Mouse (Mus musculus) embryo, embryonic 11.5 days (tissue): ENCODE measurements around the gene Bdh1.
"Not testable (repeated sequence)": the region's sequence is repeated elsewhere in the genome, so short reads cannot be mapped to it uniquely, and the experiment has no call there.

Experiments used
- DNase-seq: peaks from one replicate; pipeline ENCODE4 v3.0.0-alpha.2; 2012; ENCODE audit warnings: low read depth, low spot score

The Bdh1 gene

DNA sequence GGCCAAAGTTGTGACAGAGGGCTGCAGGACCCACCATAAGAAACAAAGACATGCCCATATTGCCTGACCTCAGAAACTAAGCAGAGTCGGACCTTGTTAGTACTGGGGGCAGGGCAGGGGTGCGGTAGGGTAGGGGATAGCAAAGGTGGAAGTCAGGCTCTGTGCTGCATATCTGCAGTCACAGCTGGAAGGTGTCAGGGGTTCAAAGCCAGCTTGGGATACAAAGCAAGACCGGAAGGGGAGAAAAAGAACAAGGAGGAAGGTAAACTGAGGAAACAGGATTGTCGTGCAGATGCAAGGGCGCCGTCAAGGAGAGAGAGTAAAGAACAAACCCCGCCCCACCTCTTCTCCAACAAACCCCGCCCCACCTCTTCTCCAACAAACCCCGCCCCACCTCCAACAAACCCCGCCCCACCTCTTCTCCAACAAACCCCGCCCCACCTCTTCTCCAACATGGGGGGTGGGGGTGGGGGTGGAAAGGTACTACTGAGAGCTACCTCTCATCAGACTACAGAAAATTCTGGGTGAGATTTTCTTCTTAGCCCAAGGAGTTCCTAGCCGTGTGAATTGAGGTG lies 40.1 kb downstream of the Bdh1 start:
- no peak for DNase-seq

DNA sequence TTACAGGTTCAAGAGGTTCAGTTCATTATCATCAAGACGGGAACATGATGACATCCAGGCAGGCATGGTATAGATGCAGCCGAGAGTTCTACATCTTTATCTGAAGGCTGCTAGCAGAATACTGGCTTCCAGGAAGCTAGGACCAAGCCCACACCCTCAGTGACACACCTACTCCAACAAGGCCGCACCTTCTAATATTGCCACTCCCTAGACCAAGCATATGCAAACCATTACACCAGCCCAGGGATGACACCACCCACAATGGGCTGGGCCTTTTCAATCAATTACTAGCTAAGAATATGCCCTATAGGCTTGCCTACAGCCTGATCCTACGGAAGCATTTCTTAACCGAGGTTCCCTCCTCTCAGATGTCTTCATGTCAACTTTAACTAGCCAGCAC lies 42.9 kb downstream of the Bdh1 start:
- DNase-seq: no peak

DNA sequence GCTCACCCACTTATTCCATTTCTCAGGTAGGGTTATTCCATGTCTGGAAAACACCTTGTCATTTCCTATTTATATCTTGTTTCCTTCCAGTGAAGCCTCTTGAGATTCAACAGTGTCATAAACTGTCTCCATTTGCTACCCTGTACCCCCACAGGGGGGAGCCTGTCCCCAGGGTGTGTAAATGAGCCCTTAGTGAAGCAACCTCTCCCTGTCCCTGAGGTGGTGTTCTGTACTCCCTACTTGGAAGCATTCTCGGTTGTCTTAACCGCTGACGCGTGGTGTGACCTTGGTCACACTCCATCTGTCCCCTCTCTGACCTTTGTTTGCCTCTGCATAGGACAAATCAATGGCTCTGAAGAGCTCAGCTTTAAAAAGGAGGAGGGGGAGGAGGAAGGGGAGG lies 43.5 kb downstream of the Bdh1 start:
- DNase-seq: no peak

DNA sequence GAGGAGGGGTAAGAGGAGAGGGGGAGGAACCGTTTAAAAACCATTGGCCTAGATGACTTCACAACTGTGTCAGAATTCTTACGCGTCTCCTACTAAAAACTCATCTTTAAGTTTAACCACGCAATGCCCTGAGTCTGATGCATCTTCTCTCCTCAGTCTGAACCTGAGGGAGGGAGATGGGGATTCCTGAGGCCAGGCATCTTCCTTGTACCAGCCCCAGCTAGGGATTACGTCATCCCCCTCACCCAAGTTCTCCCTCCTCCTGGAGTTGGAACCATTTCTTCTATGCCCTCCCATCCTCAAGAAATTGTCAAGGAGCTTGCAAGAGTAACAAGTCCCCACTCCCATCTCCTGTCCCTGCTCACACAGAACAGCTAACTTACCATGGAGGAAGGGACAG lies 44.0 kb downstream of the Bdh1 start:
- no peak for DNase-seq

DNA sequence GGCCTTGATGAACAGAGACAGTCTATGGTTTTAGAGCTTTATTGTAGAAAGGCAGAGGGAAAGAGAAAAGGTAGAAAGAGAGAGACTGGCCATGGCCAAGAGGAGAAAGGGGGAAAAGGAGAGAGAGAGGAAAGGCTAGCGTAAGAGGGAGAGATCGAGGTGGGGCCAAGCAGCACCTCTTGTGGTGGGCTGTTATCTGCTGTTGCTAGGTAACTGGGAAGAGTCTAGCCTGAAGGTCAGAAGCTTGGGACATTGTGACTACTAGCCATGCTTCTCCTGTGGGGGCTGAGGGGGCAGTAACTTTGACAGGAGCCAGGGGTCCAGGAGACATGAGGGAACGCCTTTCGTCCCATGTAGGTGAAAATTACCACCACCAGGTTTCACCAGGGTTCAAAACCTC lies 48.7 kb downstream of the Bdh1 start:
- DNase-seq: not testable (repeated sequence)

DNA sequence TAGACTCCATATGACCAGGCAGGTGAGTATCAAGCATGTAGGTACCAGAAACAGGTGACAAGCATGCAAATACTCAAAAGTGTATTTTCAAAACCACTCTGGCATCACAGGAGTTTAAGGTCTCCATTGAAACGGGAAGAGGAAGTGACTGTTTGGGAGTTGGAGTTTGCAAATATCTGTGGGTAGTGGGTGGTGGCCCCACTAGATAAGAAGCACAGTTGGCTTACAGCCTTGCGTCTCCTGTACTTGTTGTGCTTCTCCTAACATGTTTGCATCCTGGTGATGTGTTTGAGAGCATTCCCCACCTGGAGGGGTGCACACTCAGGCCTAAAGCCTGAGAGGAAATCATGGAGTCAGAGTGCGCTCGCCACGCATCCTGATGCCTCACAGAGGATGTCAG lies 49.9 kb downstream of the Bdh1 start:
- DNase-seq: no peak

DNA sequence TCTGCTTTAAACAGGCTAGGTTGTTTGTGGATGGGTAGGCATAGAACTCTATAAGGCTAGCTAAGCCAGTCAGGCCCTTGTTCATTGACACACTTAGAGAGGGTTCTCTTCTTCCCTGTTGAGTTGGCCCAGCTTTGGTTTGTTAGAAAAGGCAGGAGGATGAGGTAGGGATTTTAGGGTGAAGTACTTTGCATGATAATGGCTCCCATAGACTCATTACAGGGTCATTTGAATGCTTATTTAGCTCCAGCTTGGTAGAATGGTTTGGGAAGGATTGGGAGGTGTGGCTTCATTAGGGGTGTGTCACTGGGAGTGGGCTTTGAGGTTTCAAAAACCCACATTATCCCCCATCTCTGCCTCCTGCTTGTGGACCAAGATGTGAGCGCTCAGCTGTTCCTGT lies 51.1 kb downstream of the Bdh1 start:
- DNase-seq: no peak

DNA sequence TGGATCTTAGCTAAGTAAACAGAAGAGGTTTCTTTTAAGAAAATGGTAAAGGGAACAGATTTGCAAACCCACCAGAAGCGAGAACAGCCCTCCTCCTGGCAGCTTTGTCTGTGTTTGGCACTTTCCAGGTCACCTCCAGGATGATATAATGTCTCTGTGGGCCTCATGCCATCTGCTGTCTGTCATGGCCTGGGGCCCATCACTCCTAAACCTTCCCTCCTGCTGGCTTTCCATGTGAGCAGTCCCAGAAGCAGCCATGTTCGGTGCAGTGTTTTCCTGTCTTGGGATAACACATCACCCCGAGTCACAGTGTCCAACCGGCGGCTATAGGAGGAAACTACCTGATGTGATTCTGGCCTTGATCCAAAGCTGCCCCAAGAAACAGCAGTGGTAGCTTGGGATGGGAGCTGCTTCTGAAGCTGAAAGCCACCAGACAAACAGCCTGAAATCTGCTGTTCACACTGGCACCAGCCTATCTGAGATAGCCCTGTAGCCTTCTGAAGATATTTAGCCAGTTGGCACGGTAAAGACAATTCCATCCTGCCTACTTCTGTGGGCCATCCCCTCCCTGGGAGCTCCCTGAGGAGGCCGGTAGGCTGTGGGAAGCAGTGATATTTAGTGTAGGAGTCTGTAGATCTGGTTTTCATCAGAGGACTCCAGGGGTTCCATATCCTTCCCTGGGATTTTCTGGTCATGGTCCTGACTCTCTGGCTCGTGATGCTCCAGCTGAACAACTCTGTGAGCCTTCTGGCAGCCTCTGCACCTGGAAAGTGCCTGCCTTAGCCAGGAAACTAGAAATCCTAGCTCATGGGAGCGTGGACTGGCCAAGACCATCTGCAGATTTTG lies 53.3 kb downstream of the Bdh1 start:
- no peak for DNase-seq

DNA sequence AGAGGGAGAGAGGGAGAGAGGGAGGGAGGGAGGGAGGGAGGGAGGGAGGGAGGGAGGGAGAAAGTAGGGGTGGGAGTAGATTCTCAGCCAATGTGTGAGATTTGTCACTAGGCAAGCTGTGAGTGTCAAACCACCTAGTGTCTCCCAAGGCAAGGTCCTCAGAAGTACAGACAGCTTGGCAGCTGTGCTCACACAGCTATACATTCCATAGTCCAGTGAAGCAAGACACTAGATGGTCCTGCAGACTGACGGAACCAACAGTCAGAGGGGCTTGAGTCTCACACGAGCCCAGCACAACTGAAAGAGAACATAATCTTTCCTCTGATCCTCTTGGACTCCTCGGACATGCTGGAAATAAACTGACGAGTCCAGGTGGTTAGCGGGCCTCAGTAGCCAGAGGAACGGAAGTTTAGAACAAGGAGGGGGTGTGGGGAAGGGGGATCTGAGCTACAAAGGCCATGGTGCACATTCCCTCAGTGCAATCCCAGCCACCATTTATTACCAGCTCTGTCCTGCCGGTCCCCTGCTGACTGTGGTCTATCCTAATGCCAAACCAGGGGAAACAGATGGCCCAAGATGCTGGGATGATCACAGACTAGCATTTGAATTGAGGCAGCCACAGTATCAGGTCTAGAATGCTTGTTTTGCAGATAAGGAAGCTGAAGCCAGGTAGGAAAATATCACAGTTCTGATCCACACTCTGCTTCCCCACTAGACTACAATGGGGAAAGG lies 55.0 kb downstream of the Bdh1 start:
- DNase-seq: no peak

DNA sequence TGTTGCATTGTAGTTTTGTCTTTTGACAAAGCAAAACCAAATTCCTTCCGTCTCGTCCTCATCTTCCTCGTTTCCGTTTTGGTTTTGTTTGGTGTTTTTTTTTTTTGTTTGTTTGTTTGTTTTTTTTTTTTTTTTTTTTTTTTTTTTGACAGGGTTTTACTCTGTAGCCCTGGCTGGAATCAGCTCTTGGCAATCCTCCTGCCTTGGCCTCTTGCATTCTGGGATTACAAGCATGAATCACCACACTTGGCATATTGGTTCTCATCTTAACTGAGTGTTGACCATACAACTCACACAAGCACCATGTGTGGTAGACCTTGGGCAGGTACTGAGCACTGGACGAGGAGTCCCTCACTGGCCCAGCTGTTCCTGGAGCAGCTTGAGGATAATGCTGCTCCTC lies 63.3 kb downstream of the Bdh1 start:
- no peak for DNase-seq

DNA sequence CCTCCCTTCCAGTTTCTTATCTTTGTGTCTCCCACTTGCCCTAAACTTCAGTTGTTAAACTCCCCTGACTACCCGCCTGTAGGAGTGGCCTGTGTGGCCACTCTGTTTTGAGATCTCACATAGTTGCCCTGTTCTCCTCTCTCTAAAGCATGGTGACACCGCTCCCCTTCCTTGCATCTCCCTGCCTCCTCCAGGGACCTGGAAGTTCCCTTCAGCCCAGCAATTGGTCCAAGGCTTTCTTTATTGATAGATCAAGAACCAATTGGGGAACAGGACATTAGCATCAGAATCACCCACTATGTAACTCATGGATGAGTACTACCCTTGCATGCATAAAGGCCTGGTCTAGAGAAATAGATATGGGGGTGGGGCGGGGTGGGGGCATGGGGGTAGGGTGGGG lies 65.2 kb downstream of the Bdh1 start:
- no peak for DNase-seq

DNA sequence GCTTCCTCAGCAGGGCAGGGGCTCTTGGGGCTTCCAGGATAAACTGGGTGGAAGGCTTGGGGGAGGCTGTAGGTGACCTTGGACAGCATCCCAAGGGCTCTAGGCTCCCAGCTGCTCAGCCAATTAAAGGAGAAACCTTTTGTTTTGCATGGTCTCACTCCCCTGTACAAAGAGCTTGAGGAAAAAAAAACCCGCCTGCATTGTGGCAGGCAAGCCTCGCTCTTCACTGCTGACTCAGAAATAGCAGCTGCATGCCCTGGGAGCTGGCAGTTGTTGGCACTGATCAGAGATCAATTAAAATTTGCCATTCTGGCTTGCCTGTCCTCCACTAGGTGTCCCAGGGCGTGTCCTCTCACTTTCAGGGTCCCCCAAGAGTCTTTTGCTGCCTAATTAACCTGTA lies 67.0 kb downstream of the Bdh1 start:
- no peak for DNase-seq

DNA sequence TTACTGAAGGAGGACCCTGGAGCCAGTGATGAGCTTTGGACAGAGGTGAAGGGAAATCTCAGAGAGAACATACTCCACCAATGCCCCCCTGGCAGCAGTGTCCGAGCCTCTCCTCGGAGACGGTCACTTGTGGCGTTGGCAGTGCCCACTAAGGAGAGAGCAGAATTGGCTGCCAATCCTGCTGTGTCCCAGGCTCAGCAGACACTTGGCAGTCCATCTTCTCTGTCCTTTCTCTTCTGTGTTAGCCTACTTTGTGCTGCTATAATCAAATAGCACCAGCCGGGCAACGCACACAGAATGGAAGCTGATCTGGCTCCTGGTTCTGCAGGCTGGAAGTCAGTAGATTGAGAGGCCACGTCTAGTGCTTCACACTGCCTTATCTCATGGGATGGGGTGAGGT lies 68.9 kb downstream of the Bdh1 start:
- DNase-seq: no peak

DNA sequence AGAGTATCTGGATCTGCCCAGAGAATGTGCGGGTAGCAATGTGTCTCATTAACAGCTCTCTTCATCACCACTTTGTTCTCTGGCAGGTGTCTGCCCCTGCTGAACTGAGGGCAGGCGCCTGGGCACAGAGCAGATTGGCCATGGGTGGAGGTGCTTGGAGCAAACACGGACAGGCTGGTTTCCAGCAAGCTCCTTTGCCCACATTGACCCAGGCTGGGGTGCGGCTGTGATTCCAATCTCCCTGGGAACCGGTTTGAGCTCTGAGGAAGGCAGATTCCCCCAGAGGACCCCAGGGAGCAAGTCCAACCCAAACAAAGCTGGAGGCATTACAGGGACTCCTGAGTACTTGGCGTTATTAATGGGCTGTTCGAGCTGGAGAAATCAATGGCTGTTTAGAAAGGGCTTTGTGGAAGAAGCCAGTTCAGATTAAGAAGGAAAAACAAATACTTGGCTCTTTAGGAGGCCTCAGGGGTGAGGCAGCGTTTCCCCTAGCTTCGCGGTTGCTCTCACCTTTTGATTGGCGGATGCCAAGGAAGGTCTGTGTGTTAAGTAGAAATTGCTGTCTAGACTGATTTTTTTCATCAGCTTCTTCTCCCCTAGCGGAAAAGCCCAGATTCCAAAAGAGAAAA lies 71.0 kb downstream of the Bdh1 start:
- no peak for DNase-seq

DNA sequence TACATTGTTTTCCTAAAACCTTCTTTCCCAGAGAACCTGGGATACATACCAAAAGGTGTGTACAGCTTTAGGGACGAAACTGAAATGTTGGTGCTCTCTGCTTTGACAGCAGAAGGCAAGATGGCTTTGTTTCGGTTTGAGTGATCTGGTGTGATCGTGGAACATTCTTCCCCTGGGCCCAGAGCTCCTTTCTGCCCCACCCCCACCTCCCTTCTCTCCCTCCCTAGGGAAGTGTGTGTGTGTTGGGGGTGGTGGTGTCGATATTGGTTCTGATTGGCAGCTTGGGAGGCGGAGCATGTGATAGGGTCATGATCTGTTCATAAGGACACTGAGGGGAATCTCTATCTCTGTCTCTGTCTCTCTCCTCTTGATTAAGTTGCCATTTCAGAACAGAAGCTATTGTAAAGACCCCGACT lies 71.5 kb downstream of the Bdh1 start:
- DNase-seq: no peak

DNA sequence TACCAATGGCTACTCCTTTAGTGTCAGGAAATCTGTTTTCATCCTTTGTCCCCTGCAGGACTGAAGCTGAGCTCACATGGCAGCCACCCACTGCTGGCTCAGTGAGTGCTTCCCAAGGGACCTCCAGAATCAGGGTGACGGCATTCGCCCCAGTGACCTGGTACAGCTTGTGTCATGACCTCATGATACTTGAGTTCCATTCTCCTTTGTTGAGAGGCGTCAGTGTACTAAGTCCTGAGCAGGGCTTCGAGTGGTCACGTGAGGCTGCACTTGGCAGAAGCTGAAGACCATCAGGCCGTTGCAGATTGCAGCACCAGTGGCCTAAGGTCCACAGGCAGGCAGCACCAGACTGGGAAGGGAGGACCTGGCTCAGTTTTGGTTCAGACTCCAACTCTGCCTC lies 71.9 kb downstream of the Bdh1 start:
- no peak for DNase-seq

DNA sequence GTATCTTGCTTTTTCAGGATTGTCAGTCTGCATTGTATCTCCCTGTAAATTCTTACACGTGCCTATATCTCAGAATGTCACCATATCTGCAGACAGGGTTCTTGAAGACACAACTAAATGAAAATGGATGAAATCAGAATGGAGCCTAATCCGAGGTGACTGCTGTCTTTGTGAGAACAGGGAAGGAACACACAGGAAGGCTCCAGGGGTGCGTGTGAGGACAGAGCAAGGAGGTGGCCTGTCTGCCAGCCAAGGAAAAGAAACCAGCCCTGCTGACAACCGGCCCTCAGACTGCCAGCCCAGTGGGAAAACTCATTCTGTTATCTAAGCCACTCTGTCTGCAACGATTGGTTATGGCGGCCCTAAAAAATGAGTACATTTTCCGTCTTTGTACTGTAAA lies 73.3 kb downstream of the Bdh1 start:
- no peak for DNase-seq

DNA sequence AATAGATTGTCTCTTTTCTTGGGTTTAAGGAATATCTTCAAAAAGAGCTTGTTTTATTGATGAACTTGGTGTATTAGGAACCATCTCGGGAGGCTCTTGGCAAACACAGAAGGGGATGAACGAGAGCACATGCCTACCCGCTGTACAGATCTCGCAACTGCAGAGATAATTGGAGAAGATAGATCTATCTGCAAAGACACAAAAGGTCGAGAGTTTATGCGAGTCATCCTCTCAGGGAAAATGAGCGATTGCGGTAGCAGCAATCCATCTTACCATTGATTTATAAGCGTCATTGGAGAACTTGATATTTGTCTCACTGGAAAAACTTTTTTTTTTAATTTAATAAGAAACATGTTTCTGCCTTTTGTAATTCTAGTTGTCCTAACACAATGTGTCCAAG lies 73.7 kb downstream of the Bdh1 start:
- no peak for DNase-seq

DNA sequence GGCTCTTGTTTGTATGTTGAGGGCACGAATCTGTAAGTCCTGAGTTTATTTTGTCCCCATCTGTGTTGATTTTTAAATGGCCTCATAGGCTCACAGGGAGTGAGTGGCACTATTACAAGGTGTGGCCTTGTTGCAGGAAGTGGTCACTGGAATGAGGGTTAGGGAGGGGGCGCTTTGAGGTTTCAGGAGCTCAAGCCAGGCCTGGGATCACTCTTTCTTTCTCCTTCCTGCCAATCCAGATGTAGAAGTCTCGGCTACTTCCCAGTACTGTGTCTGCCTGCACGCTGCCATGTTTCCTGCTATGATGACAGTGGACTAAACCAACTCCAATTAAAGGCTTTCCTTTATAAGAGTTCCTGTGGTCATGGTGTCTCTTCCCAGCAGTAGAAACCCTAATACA lies 76.3 kb downstream of the Bdh1 start:
- no peak for DNase-seq

DNA sequence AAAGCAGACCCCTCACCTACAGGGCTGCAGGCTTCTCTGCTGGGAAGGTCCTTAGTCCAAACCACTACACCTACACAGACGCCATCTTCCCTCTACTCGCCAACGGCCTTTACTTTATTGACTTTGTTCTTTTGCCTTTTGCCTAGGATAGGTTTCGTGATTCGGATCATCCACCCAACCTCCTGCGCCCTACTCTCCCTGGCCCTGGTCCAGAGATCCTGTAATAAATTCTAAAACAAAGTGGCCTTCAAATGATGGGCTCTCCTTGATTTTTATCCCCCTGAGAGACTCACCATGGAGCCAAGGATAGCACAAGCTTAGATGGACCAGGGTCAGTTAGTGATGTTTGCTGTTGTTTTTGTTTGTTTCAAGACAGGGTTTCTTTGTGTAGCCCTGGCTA lies 76.9 kb downstream of the Bdh1 start:
- no peak for DNase-seq

DNA sequence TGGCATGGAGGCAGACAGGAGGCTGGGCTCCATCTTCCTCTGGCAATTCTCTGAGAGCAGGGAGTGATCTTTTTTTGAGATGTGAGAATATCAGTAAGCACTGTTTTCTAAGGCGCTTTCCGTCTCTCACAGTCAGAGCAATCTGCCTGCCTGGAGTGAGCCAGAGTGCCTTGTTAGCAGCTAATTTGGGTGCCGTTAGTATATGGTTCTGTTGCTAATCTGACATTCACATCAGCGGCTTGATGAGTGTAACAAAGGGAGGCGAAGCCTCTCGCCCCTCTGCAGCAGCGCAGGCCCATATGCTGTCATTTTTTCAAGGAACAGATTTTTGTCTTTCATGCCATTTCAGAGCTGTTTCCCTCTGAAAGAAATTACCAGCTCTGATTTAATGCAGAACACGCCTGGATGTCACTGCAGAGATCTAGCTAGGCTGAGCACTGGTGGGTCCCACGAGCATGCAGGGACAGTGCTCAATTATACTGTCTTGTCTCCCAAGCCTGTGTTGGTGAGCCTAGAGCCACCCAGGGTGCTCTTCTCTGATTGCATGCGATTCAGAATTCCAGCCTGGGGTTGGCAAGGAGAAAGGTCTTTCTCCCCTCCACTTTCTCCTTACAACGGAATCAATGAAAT lies 77.7 kb downstream of the Bdh1 start:
- no peak for DNase-seq

DNA sequence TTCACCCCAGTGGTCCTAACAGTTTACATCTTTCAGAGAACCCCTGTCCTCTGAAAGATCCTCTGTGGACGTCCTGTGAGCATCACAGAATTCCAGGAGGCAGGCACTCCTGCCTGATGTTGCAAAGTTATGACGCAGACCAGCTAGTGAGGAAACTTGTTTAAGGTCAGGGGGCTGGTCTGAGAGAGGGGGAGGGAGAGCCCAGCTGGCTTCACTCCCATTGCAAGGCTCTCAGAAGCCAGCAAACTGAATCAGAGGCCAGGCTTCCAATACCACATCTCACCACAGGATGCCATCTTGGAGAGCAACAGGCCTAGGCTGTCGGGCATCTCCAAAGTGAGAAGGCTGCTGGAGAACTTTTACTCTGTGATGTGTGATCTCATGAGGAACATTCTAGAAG lies 78.5 kb downstream of the Bdh1 start:
- no peak for DNase-seq
